ENCODE assay signal across 10 mouse cellular contexts in the genomic region with DNA sequence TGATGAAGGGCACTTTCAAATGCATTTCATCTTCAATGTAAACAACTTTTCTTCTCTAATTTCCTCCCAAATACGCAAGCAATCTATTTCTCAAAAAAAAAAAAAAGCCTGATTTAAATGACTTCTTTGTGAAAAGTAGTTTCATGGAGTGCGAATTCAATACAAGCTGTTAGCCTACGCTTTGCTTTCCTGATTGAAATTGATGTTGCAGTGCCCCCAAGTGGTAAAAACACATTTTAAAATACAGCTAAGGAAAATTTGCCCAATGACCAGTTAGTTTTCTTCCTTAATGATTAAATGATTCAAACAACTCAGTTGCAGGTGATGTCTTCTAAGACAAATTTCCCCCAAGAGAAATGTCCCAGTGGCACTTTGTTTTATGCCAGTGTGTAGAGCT. TPM values are rescaled to one million over a fixed set of nuclear protein-coding genes. Genes with fewer than 3 reads are reported as not detected.
DNase-seq lines count a peak whose midpoint lies in the region; ATAC-seq and TF ChIP-seq lines count a peak whose summit lies in the region.
"Had no signal": no experiment of that assay in that cellular context is flagged by ENCODE, and none has a peak within 500 bp of the region (broad histone marks: within the 10 kb centered on the region; RNA-seq: fewer than 3 reads in every experiment).

No protein-coding gene starts in this region.

- H3K27ac ChIP-seq in layer of hippocampus, adult 2 months = no peak overlapping the region

- H3K4me3 ChIP-seq in layer of hippocampus, adult 2 months = no peak overlapping the region

- ATAC-seq in CD4-positive, CD25-positive, alpha-beta regulatory T cell, adult 4 months = peak; percentile 51

- peak; percentile 20 for DNase-seq in cerebellum, adult 8-10 months
- no peak for DNase-seq in cerebellum, postnatal 36 days
- peak; percentile 19 to 40 for DNase-seq in layer of hippocampus, adult 2 months (ENCODE audit: low spot score in 2 of 2)
- no peak for DNase-seq in layer of hippocampus, postnatal 36 days
- DNase-seq in forelimb bud, embryonic 11.5 days (ENCODE audit: low read depth, low spot score) = peak; percentile 7
- DNase-seq in urinary bladder, adult 2 months (ENCODE audit: low spot score) = no peak
- DNase-seq in T-cell, adult 2 months (ENCODE audit: low spot score) = no peak

- TF ChIP-seq CTCF in layer of hippocampus, adult 2 months (conservative IDR thresholded peaks at IDR 0.05) = peak; percentile 77

RNA-seq across cellular contexts. Expression of a gene that starts 37.3 kb away (rescaled TPM):
- 1 to 10 TPM; 6.0 to 6.9 TPM for total RNA-seq in layer of hippocampus, adult 2 months (2021)
- total RNA-seq in layer of hippocampus, postnatal 36 days (2021) = 1 to 10 TPM; 5.4 to 6.2 TPM
- polyA plus RNA-seq in CD4-positive, CD25-positive, alpha-beta regulatory T cell, adult 4 months (2017; shearing (Covaris generic)) = 10 to 100 TPM; 25.1 to 33.1 TPM
- 16.7 and 16.9 TPM in 2 replicates for polyA plus RNA-seq in urinary bladder, adult 2 months (2012; rRNA removed)

RNA-seq across cellular contexts. Expression of a gene that starts 58.2 kb away (rescaled TPM):
- total RNA-seq in layer of hippocampus, adult 2 months (2021) = not detected
- total RNA-seq in layer of hippocampus, postnatal 36 days (2021) = not detected
- polyA plus RNA-seq in CD4-positive, CD25-positive, alpha-beta regulatory T cell, adult 4 months (2017; shearing (Covaris generic)) = not detected
- not detected in 2 replicates for polyA plus RNA-seq in urinary bladder, adult 2 months (2012; rRNA removed)
- polyA plus RNA-seq: frontal cortex, adult 2 months; lung, embryonic 16.5 days had no signal

Comparison
In these comparisons a context has a peak if more than half of its experiments do, and no peak if none do; other contexts are left out.
1. DNase-seq: peak in cerebellum, adult 8-10 months (single experiment), layer of hippocampus, adult 2 months (2 of 2) and forelimb bud, embryonic 11.5 days (single experiment); none in cerebellum, postnatal 36 days (0 of 2), layer of hippocampus, postnatal 36 days (0 of 2), urinary bladder, adult 2 months (single experiment) and T-cell, adult 2 months (single experiment).